Mouse (Mus musculus) heart, embryonic 12.5 days (tissue): ENCODE measurements around the gene Anln. TPM values are rescaled to one million over a fixed set of nuclear protein-coding genes. Genes with fewer than 3 reads are reported as not detected.
"Not testable (repeated sequence)": the region's sequence is repeated elsewhere in the genome, so short reads cannot be mapped to it uniquely, and the experiment has no call there.

Experiments
- ATAC-seq: fragments of 200-750 bp; cut with Nextera tagmentation; 2 replicates; pipeline ENCODE4 v1.8.0; 2017; ENCODE audit warnings: moderate TSS enrichment, moderate library complexity; ENCODE audit not compliant: insufficient number of reproducible peaks, low FRiP score
- H3K27ac ChIP-seq: fragments of 300-500 bp; sonication (generic); 2 replicates; pipeline ENCODE4 v1.5.1; 2016; ENCODE audit warnings: mild to moderate bottlenecking, moderate library complexity; ENCODE audit not compliant: poor library complexity, severe bottlenecking
- H3K27me3 ChIP-seq: fragments of 300-500 bp; sonication (generic); replicated peaks from 2 replicates; pipeline ENCODE4 v1.6.1; 2016; ENCODE audit warnings: mild to moderate bottlenecking, moderate library complexity
- H3K36me3 ChIP-seq: fragments of 300-500 bp; sonication (generic); 2 replicates; pipeline ENCODE4 v1.6.1; 2016; ENCODE audit warnings: mild to moderate bottlenecking, moderate library complexity
- H3K4me1 ChIP-seq: fragments of 300-500 bp; sonication (generic); replicated peaks from 2 replicates; pipeline ENCODE4 v1.6.1; 2016; ENCODE audit warnings: mild to moderate bottlenecking
- H3K4me2 ChIP-seq: fragments of 300-500 bp; sonication (generic); 2 replicates; pipeline ENCODE4 v1.6.1; 2016; ENCODE audit warnings: mild to moderate bottlenecking, moderate library complexity
- H3K4me3 ChIP-seq: fragments of 300-500 bp; sonication (generic); 2 replicates; pipeline ENCODE4 v1.5.1; 2016; ENCODE audit warnings: mild to moderate bottlenecking
- H3K9ac ChIP-seq: fragments of 300-500 bp; sonication (generic); 2 replicates; pipeline ENCODE4 v1.6.1; 2016; ENCODE audit warnings: mild to moderate bottlenecking, moderate library complexity
- H3K9me3 ChIP-seq: fragments of 300-500 bp; sonication (generic); replicated peaks from 2 replicates; pipeline ENCODE4 v1.6.1; 2016; ENCODE audit warnings: mild to moderate bottlenecking, moderate library complexity
- WGBS: fragments of 180-500 bp; shearing (Covaris S2); methylation state at CpG from one replicate; pipeline ENCODE4 v1.1.7; 2016; 5-methylcytosine and 5-hydroxymethylcytosine counted together
- polyA plus RNA-seq: library from polyadenylated mRNA; unstranded; fragments of >200 nt; fragmentation: Nextera tagmentation; extraction: Ambion mirVana; gene quantifications from 2 replicates; pipeline ENCODE4 v1.2.1, GENCODE M21; 2016

The Anln gene
- polyA plus RNA-seq, 1 experiment from 2014 or later: 62.3 TPM

DNA sequence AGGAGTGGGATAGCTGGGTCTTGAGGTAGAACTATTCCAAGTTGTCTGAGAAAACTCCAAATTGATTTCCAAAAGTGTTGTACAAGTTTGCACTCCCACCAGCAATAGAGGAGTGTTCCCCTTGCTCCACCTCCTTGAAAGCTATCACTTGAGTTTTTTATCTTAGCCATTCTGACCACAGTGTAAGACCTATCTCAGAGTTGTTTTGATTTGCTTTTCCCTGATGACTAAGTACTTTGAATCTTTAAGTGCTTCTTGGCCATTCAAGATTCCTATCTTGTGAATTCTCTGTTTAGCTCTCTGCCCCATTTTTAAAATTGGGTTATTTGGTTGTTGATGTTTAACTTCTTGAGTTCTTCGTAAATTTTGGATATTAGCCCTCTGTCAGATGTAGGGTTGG, 69.9 kb downstream of the Anln start:
- Histone ChIP-seq H3K27me3 (no peaks in the 10 kb centered on the region), H3K9ac (no peak overlapping the region), H3K4me2 (no peak overlapping the region), H3K9me3 (peaks cover 18% of the 10 kb centered on the region), H3K4me1 (no peaks in the 10 kb centered on the region), H3K27ac (no peak overlapping the region), H3K4me3 (no peak overlapping the region), H3K36me3 (no peaks in the 10 kb centered on the region)
- 86% methylated on average over 1 of the region's 1 CpGs for WGBS
- no peak for ATAC-seq

DNA sequence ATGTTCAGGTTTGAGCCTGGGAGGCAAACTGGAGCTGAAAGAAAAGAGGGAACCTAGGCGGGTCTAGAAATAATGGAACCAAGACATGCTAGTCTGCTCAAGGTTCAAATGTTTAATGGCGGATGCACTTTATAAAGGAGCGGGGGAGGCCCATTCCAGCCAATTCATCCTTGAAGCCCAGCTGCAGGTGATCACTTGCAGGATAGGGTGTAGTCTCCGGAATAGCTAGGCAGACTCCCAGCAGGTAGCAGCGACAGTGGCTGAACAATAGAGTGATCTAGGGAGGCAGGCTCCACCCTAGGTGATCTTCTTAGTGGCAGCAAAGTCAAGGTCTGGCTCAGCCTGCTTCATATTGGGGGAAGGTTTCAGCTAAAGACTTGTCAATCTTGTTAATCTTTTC, 72.9 kb downstream of the Anln start:
- ATAC-seq, H3K4me3 ChIP-seq, H3K36me3 ChIP-seq, H3K4me1 ChIP-seq, H3K27me3 ChIP-seq, H3K27ac ChIP-seq, H3K4me2 ChIP-seq, H3K9ac ChIP-seq: not testable (repeated sequence)
- WGBS: 67% methylated on average over 5 of the region's 5 CpGs
- H3K9me3 ChIP-seq: peaks cover 32% of the 10 kb centered on the region

DNA sequence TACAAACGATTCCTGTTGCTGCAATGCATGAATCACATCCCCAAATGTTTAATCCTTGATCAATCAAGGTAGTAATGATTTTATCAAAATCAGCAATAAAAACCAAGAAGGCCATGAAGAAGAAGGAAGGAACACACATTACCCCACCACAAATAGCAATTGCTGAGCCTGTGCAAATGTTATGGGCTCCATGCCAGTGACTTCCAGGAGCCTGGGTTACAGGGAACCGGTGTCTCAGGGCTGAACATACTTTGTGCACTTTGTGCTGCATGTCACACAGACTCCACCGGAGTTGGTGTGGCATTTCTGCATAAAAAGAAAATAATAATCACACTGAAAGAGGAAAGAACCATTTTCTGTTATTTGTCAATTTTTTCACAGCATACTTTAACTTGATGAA, 74.9 kb downstream of the Anln start:
- no peak for ATAC-seq
- Histone ChIP-seq H3K27ac (no peak overlapping the region), H3K4me2 (no peak overlapping the region), H3K9me3 (peaks cover 36% of the 10 kb centered on the region), H3K4me3 (no peak overlapping the region), H3K4me1 (no peaks in the 10 kb centered on the region), H3K27me3 (no peaks in the 10 kb centered on the region), H3K36me3 (no peaks in the 10 kb centered on the region), H3K9ac (no peak overlapping the region)
- WGBS: 83% methylated on average over 3 of the region's 3 CpGs

GRCm38 (mm10) chr9:22313218-22313617, 75.8 kb downstream of the Anln start:
- H3K4me2 ChIP-seq: no peak overlapping the region
- H3K9me3 ChIP-seq: peaks cover 34% of the 10 kb centered on the region
- no peaks in the 10 kb centered on the region for H3K36me3 ChIP-seq
- no peaks in the 10 kb centered on the region for H3K4me1 ChIP-seq
- no peak overlapping the region for H3K27ac ChIP-seq
- no peak overlapping the region for H3K9ac ChIP-seq
- no peak for ATAC-seq
- no peaks in the 10 kb centered on the region for H3K27me3 ChIP-seq
- no peak overlapping the region for H3K4me3 ChIP-seq
- 82% methylated on average over 5 of the region's 5 CpGs for WGBS

GRCm38 (mm10) chr9:22309651-22310050, 79.3 kb downstream of the Anln start:
- peaks cover 9% of the 10 kb centered on the region for H3K4me1 ChIP-seq
- peaks cover 19% of the 10 kb centered on the region for H3K9me3 ChIP-seq
- H3K9ac ChIP-seq: no peak overlapping the region
- no peak overlapping the region for H3K4me2 ChIP-seq
- 82% methylated on average over 5 of the region's 5 CpGs for WGBS
- no peak overlapping the region for H3K27ac ChIP-seq
- ATAC-seq: no peak
- no peaks in the 10 kb centered on the region for H3K27me3 ChIP-seq
- no peak overlapping the region for H3K4me3 ChIP-seq
- peaks cover 10% of the 10 kb centered on the region for H3K36me3 ChIP-seq

DNA sequence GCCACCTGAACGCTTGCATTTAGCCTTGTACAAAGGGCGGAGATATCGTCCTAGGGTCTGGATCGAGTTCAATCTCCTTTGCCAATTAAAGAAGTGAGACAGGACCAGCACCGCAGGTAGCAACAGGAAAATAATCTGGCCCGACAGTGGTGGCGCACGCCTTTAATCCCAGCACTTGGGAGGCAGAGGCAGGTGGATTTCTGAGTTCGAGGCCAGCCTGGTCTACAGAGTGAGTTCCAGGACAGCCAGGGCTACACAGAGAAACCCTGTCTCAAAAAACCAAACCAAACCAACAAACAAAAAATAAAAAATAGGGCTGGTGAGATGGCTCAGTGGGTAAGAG, 81.1 kb downstream of the Anln start:
- 15% methylated on average over 9 of the region's 9 CpGs for WGBS
- peaks cover 23% of the 10 kb centered on the region for H3K9me3 ChIP-seq
- peaks cover 26% of the 10 kb centered on the region for H3K36me3 ChIP-seq
- peak overlapping the region; percentile 99 for H3K4me3 ChIP-seq
- not testable (repeated sequence) for H3K4me1 ChIP-seq, H3K27me3 ChIP-seq, ATAC-seq, H3K27ac ChIP-seq
- peak overlapping the region; percentile 44; the same call in 1 of the 2 replicates for H3K9ac ChIP-seq
- peak overlapping the region; percentile 95 for H3K4me2 ChIP-seq

GRCm38 (mm10) chr9:22307156-22307919, 81.7 kb downstream of the Anln start, which contains the start of gene Zfp810:
Zfp810 (minus strand) TSS chr9:22307648.
- Histone ChIP-seq H3K27ac (peak within 1 kb of the TSS; percentile 68), H3K36me3 (peaks cover 31% of the 10 kb centered on the region), H3K9me3 (peaks cover 18% of the 10 kb centered on the region), H3K4me1 (peaks cover 9% of the 10 kb centered on the region), H3K4me2 (peak within 1 kb of the TSS; percentile 95), H3K9ac (peak within 1 kb of the TSS; percentile 98), H3K4me3 (peak within 1 kb of the TSS; percentile 99), H3K27me3 (no peaks in the 10 kb centered on the region)
- WGBS: under 1% methylated on average over 56 of the region's 56 CpGs
- ATAC-seq: peak; percentile 99

- ATAC-seq: no peak
Observed at GRCm38 (mm10) chr9:22306726-22307125, 82.3 kb downstream of the Anln start.

DNA sequence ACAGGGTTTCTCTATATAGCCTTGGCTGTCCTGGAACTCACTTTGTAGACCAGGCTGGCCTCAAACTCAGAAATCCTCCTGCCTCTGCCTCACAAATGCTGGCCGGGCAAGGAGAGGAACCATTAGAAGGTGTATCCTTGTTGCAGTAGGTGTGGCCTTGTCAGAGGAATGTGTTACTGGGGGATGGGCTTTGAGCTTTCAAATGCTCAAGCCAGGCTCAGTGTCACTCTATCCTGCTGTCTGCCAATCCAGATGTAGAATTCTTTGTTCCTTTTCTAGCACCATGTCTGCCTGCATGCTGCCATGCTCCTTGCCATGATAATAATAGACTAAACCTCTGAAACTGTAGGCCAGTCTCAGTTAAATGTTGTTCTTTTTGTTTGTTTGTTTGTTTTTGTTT, 86.8 kb downstream of the Anln start:
- H3K4me2 ChIP-seq: no peak overlapping the region
- whole genome bisulfite sequencing: 88% methylated on average over 1 of the region's 1 CpGs
- H3K36me3 ChIP-seq: peaks cover 70% of the 10 kb centered on the region
- no peak overlapping the region for H3K9ac ChIP-seq
- H3K9me3 ChIP-seq: peaks cover 5% of the 10 kb centered on the region
- H3K27ac ChIP-seq: no peak overlapping the region
- ATAC-seq: no peak
- no peaks in the 10 kb centered on the region for H3K27me3 ChIP-seq
- H3K4me3 ChIP-seq: no peak overlapping the region
- H3K4me1 ChIP-seq: peaks cover 9% of the 10 kb centered on the region

More at GRCm38 (mm10) chr9:22306726-22307125, 82.3 kb downstream of the Anln start:
- 19% methylated on average over 6 of the region's 6 CpGs for WGBS
- H3K9ac ChIP-seq: peak overlapping the region; percentile 98
- peaks cover 13% of the 10 kb centered on the region for H3K9me3 ChIP-seq
- H3K4me1 ChIP-seq: peaks cover 9% of the 10 kb centered on the region
- H3K4me2 ChIP-seq: peak overlapping the region; percentile 95
- H3K36me3 ChIP-seq: peaks cover 37% of the 10 kb centered on the region
- H3K4me3 ChIP-seq: peak overlapping the region; percentile 99
- H3K27me3 ChIP-seq: no peaks in the 10 kb centered on the region
- peak overlapping the region; percentile 68 for H3K27ac ChIP-seq

Other genes starting within 250 kb of the Anln start
- gene Pigyl, start 232.3 kb downstream of the Anln start, polyA plus RNA-seq: 43.8 and 45.2 TPM in 2 replicates
- 0.17 TPM in 1 of 2 replicates, not detected in the other for gene Zfp872, start 201.1 kb downstream of the Anln start, polyA plus RNA-seq
- 19.1 and 20.0 TPM in 2 replicates for gene Zfp809, start 163.5 kb downstream of the Anln start, polyA plus RNA-seq
- gene Zfp599, start 129.3 kb downstream of the Anln start, polyA plus RNA-seq: 4.1 and 4.8 TPM in 2 replicates
- 14.4 and 15.9 TPM in 2 replicates for gene Zfp810, start 81.5 kb downstream of the Anln start, polyA plus RNA-seq
- gene 9530077C05Rik, start 22.3 kb upstream of the Anln start, polyA plus RNA-seq: 2.0 and 2.5 TPM in 2 replicates
- not detected in 2 replicates for gene Gm17545, start 65.1 kb upstream of the Anln start, polyA plus RNA-seq
- 48.1 and 51.6 TPM in 2 replicates for gene Rp9, start 80.6 kb upstream of the Anln start, polyA plus RNA-seq
- gene Bbs9, start 86.5 kb upstream of the Anln start, polyA plus RNA-seq: 7.8 and 8.0 TPM in 2 replicates